Mouse (Mus musculus) CH12.LX (cell line): ENCODE measurements around the gene Lrrc57. TPM values are rescaled to one million over a fixed set of nuclear protein-coding genes. Genes with fewer than 3 reads are reported as not detected.

Experiments
- DNase-seq: peaks from one replicate; pipeline ENCODE4 v3.0.0-alpha.2; 2013; ENCODE audit errors: extremely low read depth
- H3K27ac ChIP-seq: 2 replicates; pipeline ENCODE4 v1.5.1; 2012; ENCODE audit warnings: low read depth, mild to moderate bottlenecking, control low read depth, moderate library complexity; ENCODE audit not compliant: insufficient read depth
- H3K27me3 ChIP-seq: replicated peaks from 2 replicates; pipeline ENCODE3; 2012; ENCODE audit warnings: inconsistent platforms
- H3K36me3 ChIP-seq, 2 experiments: replicated peaks in 1 of 2; 2 replicates each; pipeline versions ENCODE3 to v1.6.1; 2012; ENCODE audit warnings: inconsistent platforms in 1 of 2, low read length in 1 of 2, mild to moderate bottlenecking in 1 of 2, mixed read lengths in 1 of 2, moderate library complexity in 1 of 2; ENCODE audit not compliant: control insufficient read depth in 1 of 2, insufficient read depth in 1 of 2
- H3K4me1 ChIP-seq, 2 experiments: 2 replicates each; pipeline ENCODE4 v1.6.1; 2012; ENCODE audit warnings: inconsistent platforms in 1 of 2, moderate library complexity in 1 of 2; ENCODE audit not compliant: insufficient read depth in 2 of 2, control insufficient read depth in 1 of 2
- H3K4me2 ChIP-seq: 2 replicates; pipeline ENCODE4 v1.6.1; 2012; ENCODE audit warnings: low read depth, mild to moderate bottlenecking, control low read depth; ENCODE audit not compliant: poor library complexity, insufficient read depth, severe bottlenecking
- H3K4me3 ChIP-seq, 3 experiments: fragments of 150-350 bp in 1 of 3; sonication (generic) in 1 of 3; replicated peaks in 1 of 3; 2 replicates each; pipeline versions ENCODE3 to v1.5.1; 2011 to 2012; ENCODE audit warnings: low read depth in 2 of 3, low read length in 2 of 3, mild to moderate bottlenecking in 2 of 3, moderate library complexity in 2 of 3, control low read depth in 1 of 3, improper control_type of control experiment in 1 of 3, inconsistent platforms in 1 of 3, mixed read lengths in 1 of 3; ENCODE audit not compliant: poor library complexity in 1 of 3
- H3K79me2 ChIP-seq: replicated peaks from 2 replicates; pipeline ENCODE4 v1.6.1; 2012; ENCODE audit warnings: mild to moderate bottlenecking, moderate library complexity; ENCODE audit not compliant: control insufficient read depth, poor library complexity, insufficient read depth, severe bottlenecking; ENCODE audit errors: extremely low read depth
- H3K9ac ChIP-seq: 2 replicates; pipeline ENCODE4 v1.6.1; 2012; ENCODE audit warnings: low read depth, mild to moderate bottlenecking, control low read depth, moderate library complexity; ENCODE audit not compliant: insufficient read depth
- H3K9me3 ChIP-seq: replicated peaks from 2 replicates; pipeline ENCODE3; 2012; ENCODE audit warnings: low read length, inconsistent platforms, mixed read lengths
- BHLHE40 ChIP-seq: IDR thresholded peaks from 2 replicates; pipeline ENCODE4 v1.6.1; 2011; ENCODE audit warnings: mild to moderate bottlenecking, low read depth, low read length, improper control_type of control experiment
- CHD2 ChIP-seq: IDR thresholded peaks from 2 replicates; pipeline ENCODE4 v1.6.1; 2011; ENCODE audit warnings: low read length, improper control_type of control experiment
- CTCF ChIP-seq, 2 experiments: IDR thresholded peaks in 1 of 2; conservative IDR thresholded peaks in 1 of 2; 2 replicates each; pipeline ENCODE4 v1.5.1; 2011 to 2012; ENCODE audit warnings: low read depth in 2 of 2, low read length in 2 of 2, improper control_type of control experiment in 1 of 2, inconsistent platforms in 1 of 2, mild to moderate bottlenecking in 1 of 2, moderate library complexity in 1 of 2
- E2F4 ChIP-seq: IDR thresholded peaks from 2 replicates; pipeline ENCODE4 v1.6.1; 2011; ENCODE audit warnings: low read depth, low read length, improper control_type of control experiment; ENCODE audit not compliant: insufficient replicate concordance
- ELF1 ChIP-seq: IDR thresholded peaks from 2 replicates; pipeline ENCODE4 v1.6.1; 2014; ENCODE audit warnings: low read depth, mild to moderate bottlenecking, inconsistent platforms, low read length, improper control_type of control experiment
- ETS1 ChIP-seq: conservative IDR thresholded peaks from 2 replicates; pipeline ENCODE4 v1.6.1; 2012; ENCODE audit warnings: low read depth, mild to moderate bottlenecking, inconsistent platforms, low read length, improper control_type of control experiment, moderate library complexity
- HCFC1 ChIP-seq: IDR thresholded peaks from 2 replicates; pipeline ENCODE4 v1.6.1; 2012; ENCODE audit warnings: low read depth, mild to moderate bottlenecking, inconsistent platforms, low read length, improper control_type of control experiment
- IRF4 ChIP-seq: IDR thresholded peaks from 2 replicates; pipeline ENCODE4 v1.6.1; 2014; ENCODE audit warnings: low read depth, mild to moderate bottlenecking, inconsistent platforms, low read length, improper control_type of control experiment
- JUN ChIP-seq: IDR thresholded peaks from 2 replicates; pipeline ENCODE4 v1.6.1; 2011; ENCODE audit warnings: low read depth, mild to moderate bottlenecking, low read length, improper control_type of control experiment, moderate library complexity; ENCODE audit not compliant: insufficient read depth
- JUND ChIP-seq: conservative IDR thresholded peaks from 2 replicates; pipeline ENCODE4 v1.6.1; 2011; ENCODE audit warnings: low read depth, low read length, improper control_type of control experiment
- KAT2A ChIP-seq: IDR thresholded peaks from 2 replicates; pipeline ENCODE4 v1.6.1; 2012; ENCODE audit warnings: low read length, improper control_type of control experiment, inconsistent platforms; ENCODE audit not compliant: insufficient replicate concordance
- MAFK ChIP-seq: IDR thresholded peaks from 2 replicates; pipeline ENCODE4 v1.6.1; 2011; ENCODE audit warnings: low read length, improper control_type of control experiment; ENCODE audit not compliant: insufficient replicate concordance
- MAX ChIP-seq: IDR thresholded peaks from 2 replicates; pipeline ENCODE4 v1.6.1; 2011; ENCODE audit warnings: low read length, improper control_type of control experiment
- MAZ ChIP-seq: IDR thresholded peaks from 2 replicates; pipeline ENCODE4 v1.6.1; 2012; ENCODE audit warnings: low read depth, mild to moderate bottlenecking, inconsistent platforms, low read length, improper control_type of control experiment, moderate library complexity
- MEF2A ChIP-seq: IDR thresholded peaks from 2 replicates; pipeline ENCODE4 v1.6.1; 2014; ENCODE audit warnings: low read depth, mild to moderate bottlenecking, inconsistent platforms, low read length, improper control_type of control experiment, borderline replicate concordance
- MXI1 ChIP-seq: IDR thresholded peaks from 2 replicates; pipeline ENCODE4 v1.6.1; 2011; ENCODE audit warnings: mild to moderate bottlenecking, low read depth, low read length, improper control_type of control experiment
- MYC ChIP-seq: IDR thresholded peaks from 2 replicates; pipeline ENCODE4 v1.6.1; 2011; ENCODE audit warnings: low read depth, mild to moderate bottlenecking, improper control_type of control experiment, low read length
- NELFE ChIP-seq: IDR thresholded peaks from 2 replicates; pipeline ENCODE4 v1.6.1; 2011; ENCODE audit warnings: low read depth, low read length, improper control_type of control experiment
- NRF1 ChIP-seq: IDR thresholded peaks from 2 replicates; pipeline ENCODE4 v1.6.1; 2014; ENCODE audit warnings: low read depth, mild to moderate bottlenecking, inconsistent platforms, low read length, improper control_type of control experiment, moderate library complexity
- PAX5 ChIP-seq: IDR thresholded peaks from 2 replicates; pipeline ENCODE4 v1.6.1; 2012; ENCODE audit warnings: low read length, inconsistent platforms, mixed read lengths
- POLR2A ChIP-seq: IDR thresholded peaks from 2 replicates; pipeline ENCODE4 v1.6.1; 2011; ENCODE audit warnings: low read depth, mild to moderate bottlenecking, improper control_type of control experiment, low read length
- POLR2AphosphoS2 ChIP-seq: IDR thresholded peaks from 2 replicates; pipeline ENCODE4 v1.6.1; 2011; ENCODE audit warnings: low read depth, low read length, improper control_type of control experiment
- RAD21 ChIP-seq: IDR thresholded peaks from 2 replicates; pipeline ENCODE4 v1.6.1; 2011; ENCODE audit warnings: low read depth, mild to moderate bottlenecking, low read length, improper control_type of control experiment, moderate library complexity
- RCOR1 ChIP-seq: conservative IDR thresholded peaks from 2 replicates; pipeline ENCODE4 v1.6.1; 2012; ENCODE audit warnings: low read depth, mild to moderate bottlenecking, inconsistent platforms, low read length, improper control_type of control experiment
- SIN3A ChIP-seq: IDR thresholded peaks from 2 replicates; pipeline ENCODE4 v1.6.1; 2012; ENCODE audit warnings: low read length, improper control_type of control experiment, inconsistent platforms
- SMC3 ChIP-seq: IDR thresholded peaks from 2 replicates; pipeline ENCODE4 v1.6.1; 2011; ENCODE audit warnings: low read depth, low read length, improper control_type of control experiment
- TBP ChIP-seq: conservative IDR thresholded peaks from 2 replicates; pipeline ENCODE4 v1.6.1; 2011; ENCODE audit warnings: low read depth, low read length, improper control_type of control experiment
- UBTF ChIP-seq: IDR thresholded peaks from 2 replicates; pipeline ENCODE4 v1.6.1; 2012; ENCODE audit warnings: low read depth, mild to moderate bottlenecking, inconsistent platforms, low read length, improper control_type of control experiment, moderate library complexity
- USF1 ChIP-seq: IDR thresholded peaks from 2 replicates; pipeline ENCODE4 v1.6.1; 2014; ENCODE audit warnings: low read depth, mild to moderate bottlenecking, inconsistent platforms, low read length, improper control_type of control experiment
- ZC3H11A ChIP-seq: IDR thresholded peaks from 2 replicates; pipeline ENCODE4 v1.6.1; 2012; ENCODE audit warnings: low read depth, mild to moderate bottlenecking, inconsistent platforms, low read length, improper control_type of control experiment
- ZKSCAN1 ChIP-seq: IDR thresholded peaks from 2 replicates; pipeline ENCODE4 v1.6.1; 2012; ENCODE audit warnings: low read depth, inconsistent platforms, low read length, improper control_type of control experiment, borderline replicate concordance
- ZMIZ1 ChIP-seq: IDR thresholded peaks from 2 replicates; pipeline ENCODE4 v1.6.1; 2012; ENCODE audit warnings: low read depth, mild to moderate bottlenecking, inconsistent platforms, low read length, improper control_type of control experiment
- ZNF384 ChIP-seq: IDR thresholded peaks from 2 replicates; pipeline ENCODE4 v1.6.1; 2012; ENCODE audit warnings: low read depth, low read length, improper control_type of control experiment, inconsistent platforms
- dilution Hi-C: fragments of 300-500 bp; cut with MboI; formaldehyde crosslinking; loops from 2 replicates; pipeline ENCODE4 v1.14.3; 2020; ENCODE audit warnings: low sequenced_read_pairs; ENCODE audit not compliant: extremely low pct_unique_long_range_greater_than_20kb, extremely low pct_ligation_motif_present
- in situ Hi-C: fragments of 300-500 bp; cut with MboI; formaldehyde crosslinking; loops from 3 replicates; pipeline ENCODE4 v1.14.3; 2019; ENCODE audit warnings: low sequenced_read_pairs, low pct_ligation_motif_present, low pct_unique_long_range_greater_than_20kb, mixed read lengths
- polyA plus RNA-seq: library from polyadenylated mRNA; unstranded; fragments of >175 nt; gene quantifications from 2 replicates; pipeline ENCODE4 v1.2.1, GENCODE M21; 2012; ENCODE audit warnings: low read depth; ENCODE audit not compliant: insufficient read length
- total RNA-seq, 2 experiments: library from RNA; depleted of rRNA; stranded (reverse); fragments of 300-350 nt in 1 of 2; fragments of >200 nt in 1 of 2; gene quantifications; 2 replicates each; pipeline ENCODE4 v1.2.3; 2012 to 2014

Lrrc57 gene
- total and polyA plus RNA-seq, 3 experiments: 8.9 to 15.6 (median 10.3) TPM

DNA sequence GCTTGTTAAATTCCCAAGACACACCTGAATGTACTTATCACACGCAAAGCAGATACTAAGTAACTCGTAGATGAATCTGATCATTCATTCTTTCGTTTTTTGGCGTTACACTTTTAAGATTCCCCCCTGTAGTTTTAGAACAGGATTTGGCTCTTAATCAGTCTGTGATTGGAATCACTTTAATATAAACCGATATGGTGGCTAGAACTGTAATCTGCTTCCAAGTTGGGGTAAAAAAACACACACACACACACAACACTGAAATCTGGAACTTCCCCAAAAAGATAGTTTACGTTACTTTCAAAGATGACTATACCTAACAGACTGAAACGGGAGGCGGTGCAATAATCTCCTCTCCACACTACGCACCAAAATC is 46.5 kb downstream of the Lrrc57 start:
- dilution Hi-C loops (no loop called here), in situ Hi-C loops (no loop called here)
- Histone ChIP-seq H3K4me3 (peak overlapping the region; percentile 67 to 98 (median 87)), H3K27me3 (no peaks in the 10 kb centered on the region), H3K79me2 (peaks cover 56% of the 10 kb centered on the region), H3K9ac (peak overlapping the region; percentile 69), H3K9me3 (no peaks in the 10 kb centered on the region), H3K27ac (peak overlapping the region; percentile 81), H3K4me1 (peaks cover 4 to 45% of the 10 kb centered on the region in 2 experiments; a peak in 2 of 4 replicates), H3K36me3 (peaks cover 0 to 15% of the 10 kb centered on the region in 2 experiments), H3K4me2 (peak overlapping the region; percentile 96)
- DNase-seq: no peak
- TF ChIP-seq JUN (no peak), MYC (no peak), SIN3A (no peak; the same call in 1 of the 2 replicates), RCOR1 (no peak), E2F4 (no peak), SMC3 (no peak), MAZ (no peak), POLR2AphosphoS2 (no peak), MXI1 (no peak), JUND (no peak), IRF4 (no peak), BHLHE40 (no peak), ZC3H11A (no peak), ZNF384 (no peak), ZMIZ1 (no peak), POLR2A (no peak), USF1 (no peak), NRF1 (no peak)

DNA sequence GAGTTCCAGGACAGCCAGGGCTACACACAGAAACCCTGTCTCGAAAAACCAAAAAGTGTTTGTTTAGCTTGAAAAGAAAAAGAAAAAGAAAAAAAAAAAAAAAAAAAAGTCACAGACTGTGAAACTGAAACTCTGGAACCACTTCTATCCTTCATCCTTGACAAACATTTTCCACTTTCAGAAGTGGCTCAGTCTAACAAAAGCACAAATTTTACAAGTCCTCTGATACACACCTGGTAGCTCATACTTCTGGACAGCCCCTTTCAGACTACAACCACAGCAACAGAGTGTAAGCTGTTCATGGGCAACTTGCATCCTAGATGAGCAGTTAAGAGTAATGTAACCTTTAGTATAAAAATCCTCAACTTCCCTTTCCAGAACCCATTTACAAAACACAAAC is 47.8 kb downstream of the Lrrc57 start:
- dilution Hi-C loops: no loop called here
- Histone ChIP-seq H3K79me2 (peaks cover 69% of the 10 kb centered on the region), H3K9ac (peak overlapping the region; percentile 43; the same call in 1 of the 2 replicates), H3K9me3 (no peaks in the 10 kb centered on the region), H3K27me3 (no peaks in the 10 kb centered on the region), H3K27ac (peak overlapping the region; percentile 58), H3K4me3 (peak overlapping the region in 2 of 3 experiments; percentile 20 to 39), H3K36me3 (peaks cover 0 to 29% of the 10 kb centered on the region in 2 experiments), H3K4me2 (peak overlapping the region; percentile 96), H3K4me1 (peaks cover 4 to 46% of the 10 kb centered on the region in 2 experiments; a peak in 2 of 4 replicates)
- DNase-seq: peak; percentile 63
- in situ Hi-C loops: no loop called here
- no peak for TF ChIP-seq UBTF
- TF ChIP-seq NRF1: no peak
- TF ChIP-seq BHLHE40: no peak
- TF ChIP-seq ETS1: peak; percentile 78
- TF ChIP-seq RAD21: no peak
- TF ChIP-seq NELFE: no peak
- no peak for TF ChIP-seq MYC
- peak; percentile 56; the same call in 1 of the 2 replicates for TF ChIP-seq MEF2A
- no peak for TF ChIP-seq MAX
- no peak for TF ChIP-seq HCFC1
- TF ChIP-seq ELF1: no peak
- TF ChIP-seq SIN3A: peak; percentile 46; the same call in 1 of the 2 replicates
- TF ChIP-seq MAFK: no peak
- no peak for TF ChIP-seq ZKSCAN1
- TF ChIP-seq SMC3: no peak
- no peak for TF ChIP-seq CTCF (conservative IDR thresholded peaks at IDR 0.05 in 1 of 2, IDR thresholded peaks at IDR 0.05 in 1 of 2; ENCODE audit: low read depth in 2 of 2, low read length in 2 of 2)
- TF ChIP-seq JUND: peak; percentile 50
- no peak for TF ChIP-seq CHD2
- TF ChIP-seq TBP: no peak
- TF ChIP-seq KAT2A: no peak
- no peak for TF ChIP-seq PAX5
- TF ChIP-seq E2F4: no peak
